28 mouse cellular contexts compared by ENCODE assay signal in the genomic region with DNA sequence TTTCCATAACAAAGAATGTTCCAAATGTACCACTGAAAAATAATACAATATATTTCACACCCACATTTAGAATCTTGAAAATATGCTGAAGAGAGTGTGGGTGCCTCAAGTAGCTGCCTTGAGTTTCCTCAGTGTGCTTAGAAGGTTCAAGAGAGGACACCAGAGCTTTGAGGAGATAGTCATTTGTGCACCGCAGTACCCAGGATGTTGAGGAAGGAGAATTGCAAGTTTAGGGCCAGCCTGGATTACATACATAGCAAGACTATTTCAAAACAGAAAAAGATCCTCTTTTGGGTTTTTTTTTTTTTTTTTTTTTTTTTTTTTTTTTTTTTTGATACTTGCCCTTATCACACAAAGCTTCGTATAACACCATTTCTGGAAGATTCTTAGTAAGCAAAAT. TPM values are rescaled to one million over a fixed set of nuclear protein-coding genes. Genes with fewer than 3 reads are reported as not detected.
A peak's percentile ranks its signal among the peaks of the same experiment; 100 is the strongest.
DNase-seq lines count a peak whose midpoint lies in the region; ATAC-seq and TF ChIP-seq lines count a peak whose summit lies in the region.
"Had no signal": no experiment of that assay in that cellular context is flagged by ENCODE, and none has a peak within 500 bp of the region (broad histone marks: within the 10 kb centered on the region; RNA-seq: fewer than 3 reads in every experiment).

No protein-coding gene starts in this region.

- H3K4me3 ChIP-seq in liver, adult 2 months (ENCODE audit: insufficient read depth, low read depth, low read length), result no peak overlapping the region
- no peak overlapping the region for H3K4me3 ChIP-seq in MEL (ENCODE audit: control insufficient read depth in 1 of 2, insufficient read depth in 1 of 2, low read depth in 2 of 2, low read length in 2 of 2)
- H3K4me3 ChIP-seq: embryonic facial prominence, embryonic 15.5 days; erythroblast, embryonic 14.5 days; forebrain, embryonic 10.5 days; forebrain, embryonic 15.5 days; heart, adult 2 months; heart, embryonic 12.5 days; hindbrain, embryonic 10.5 days had no signal

- DNase-seq in liver, adult 2 months (ENCODE audit: extremely low read depth, low read depth, low spot score), result peak; percentile 38
- DNase-seq in liver (no peak), MEL (ENCODE audit: low read depth, low spot score) (no peak)
- DNase-seq in urinary bladder, adult 2 months (ENCODE audit: low spot score), result no peak
- DNase-seq in layer of hippocampus, adult 9-10 months (ENCODE audit: low spot score), result no peak
- DNase-seq: adrenal gland, adult 8-10 months; adrenal gland, postnatal 36 days; cerebellum, adult 11 months; cerebellum, adult 8-10 months; cerebellum, postnatal 14 days; embryo, embryonic 11 days; gastrocnemius, postnatal 36 days; heart, adult 2 months had no signal

- no peak overlapping the region for H3K9ac ChIP-seq in liver, adult 2 months (ENCODE audit: low read depth, low read length)
- no peak overlapping the region for H3K9ac ChIP-seq in MEL (ENCODE audit: control insufficient read depth, low read depth, low read length, poor library complexity, severe bottlenecking)
- H3K9ac ChIP-seq: embryonic facial prominence, embryonic 15.5 days; forebrain, embryonic 15.5 days; heart, embryonic 12.5 days; hindbrain, embryonic 14.5 days had no signal

- H3K27me3 ChIP-seq in liver, adult 2 months (ENCODE audit: control insufficient read depth, insufficient read depth, low read length), result no peaks in the 10 kb centered on the region
- H3K27me3 ChIP-seq in MEL (ENCODE audit: control insufficient read depth in 1 of 2, insufficient read depth in 2 of 2, low read length in 2 of 2), result no peaks in the 10 kb centered on the region
- H3K27me3 ChIP-seq: embryonic facial prominence, embryonic 15.5 days; forebrain, embryonic 15.5 days; heart, embryonic 12.5 days had no signal

- no peak for TF ChIP-seq EP300 in MEL (IDR thresholded peaks at IDR 0.05; ENCODE audit: low read depth in 1 of 2, low read length in 2 of 2)

- no peaks in the 10 kb centered on the region for H3K9me3 ChIP-seq in MEL (replicated peaks; ENCODE audit: insufficient read depth, low read length)
- H3K9me3 ChIP-seq: embryonic facial prominence, embryonic 15.5 days; forebrain, embryonic 10.5 days; forebrain, embryonic 15.5 days; heart, embryonic 12.5 days; hindbrain, embryonic 10.5 days had no signal

- no peak for TF ChIP-seq RAD21 in MEL (IDR thresholded peaks at IDR 0.05; ENCODE audit: low read depth, low read length)

- H3K79me2 ChIP-seq in liver, adult 2 months (ENCODE audit: control insufficient read depth, insufficient read depth, low read length), result no peaks in the 10 kb centered on the region
- no peaks in the 10 kb centered on the region for H3K79me2 ChIP-seq in MEL (ENCODE audit: control insufficient read depth, insufficient read depth, low read length, poor library complexity)

- H3K27ac ChIP-seq in liver, adult 2 months (replicated peaks; ENCODE audit: insufficient read depth, low read depth, low read length), result no peak overlapping the region
- H3K27ac ChIP-seq in MEL (ENCODE audit: control insufficient read depth, low read depth, low read length), result no peak overlapping the region
- H3K27ac ChIP-seq: embryonic facial prominence, embryonic 15.5 days; forebrain, embryonic 10.5 days; forebrain, embryonic 15.5 days; heart, adult 2 months; hindbrain, embryonic 10.5 days; hindbrain, embryonic 14.5 days had no signal

- H3K36me3 ChIP-seq in liver, adult 2 months (ENCODE audit: control insufficient read depth, insufficient read depth, low read length), result no peaks in the 10 kb centered on the region
- no peaks in the 10 kb centered on the region for H3K36me3 ChIP-seq in MEL (ENCODE audit: control insufficient read depth in 1 of 2, insufficient read depth in 2 of 2, low read length in 2 of 2)
- H3K36me3 ChIP-seq: embryonic facial prominence, embryonic 15.5 days; forebrain, embryonic 10.5 days; forebrain, embryonic 15.5 days; heart, embryonic 12.5 days; hindbrain, embryonic 10.5 days had no signal

- WGBS in liver, adult 2 months, result 71% methylated on average over 2 of the region's 2 CpGs

- no peak for TF ChIP-seq CTCF in liver, adult 2 months (IDR thresholded peaks at IDR 0.05; ENCODE audit: low read depth, low read length)
- TF ChIP-seq CTCF in MEL (IDR thresholded peaks at IDR 0.05 in 2 of 3, conservative IDR thresholded peaks at IDR 0.05 in 1 of 3; ENCODE audit: control insufficient read depth in 1 of 3, insufficient read depth in 1 of 3, low read depth in 2 of 3, low read length in 3 of 3, poor library complexity in 1 of 3, severe bottlenecking in 1 of 3), result no peak

- TF ChIP-seq POLR2A in liver, adult 2 months (IDR thresholded peaks at IDR 0.05; ENCODE audit: extremely low read depth, insufficient read depth, low read length), result no peak
- no peak for TF ChIP-seq POLR2A in MEL (IDR thresholded peaks at IDR 0.05; ENCODE audit: control insufficient read depth in 1 of 2, insufficient read depth in 1 of 2, low read depth in 1 of 2, low read length in 2 of 2, poor library complexity in 1 of 2)

- peak; percentile 86 for ATAC-seq in megakaryocyte, adult 5-6 weeks (ENCODE audit: poor library complexity, severe bottlenecking)
- ATAC-seq: forebrain, embryonic 15.5 days had no signal

- peaks cover 10% of the 10 kb centered on the region; the same call in 1 of the 2 replicates for H3K4me1 ChIP-seq in liver, adult 2 months (ENCODE audit: control insufficient read depth, insufficient read depth, low read length)
- H3K4me1 ChIP-seq in MEL (ENCODE audit: control insufficient read depth in 1 of 2, insufficient read depth in 2 of 2, low read length in 2 of 2), result no peaks in the 10 kb centered on the region
- H3K4me1 ChIP-seq: embryonic facial prominence, embryonic 15.5 days; forebrain, embryonic 15.5 days had no signal

TF ChIP-seq in MEL, 35 proteins besides CTCF, POLR2A, EP300 and RAD21:
- peak; percentile 59 for TF ChIP-seq ZNF384 (IDR thresholded peaks at IDR 0.05; ENCODE audit: low read depth, low read length)
- no peak for TF ChIP-seq HCFC1 (IDR thresholded peaks at IDR 0.05; ENCODE audit: low read depth, low read length)
- no peak for TF ChIP-seq MYB (IDR thresholded peaks at IDR 0.05; ENCODE audit: low read depth, low read length)

RNA-seq across cellular contexts. Expression of gene 1700024P04Rik, which starts 28.2 kb away (rescaled TPM):
- not detected in 2 replicates for total RNA-seq in liver, adult 2 months (2014; rRNA removed)
- not detected in 2 replicates for polyA plus RNA-seq in liver, adult 2 months (2012; rRNA removed)
- not detected in 2 replicates for total RNA-seq in MEL (2012; rRNA removed)
- polyA plus RNA-seq in MEL (2012; ENCODE audit: insufficient read depth in 1 of 2, insufficient read length in 2 of 2, low read depth in 1 of 2, low replicate concordance in 2 of 2, missing spikeins in 1 of 2), result not detected
- not detected in 2 replicates for total RNA-seq in megakaryocyte, adult 5-6 weeks (2015)
- total RNA-seq in megakaryocyte, adult 5-6 weeks (2017), result not detected in 2 replicates
- polyA plus RNA-seq in urinary bladder, adult 2 months (2012; rRNA removed), result not detected in 2 replicates
- total RNA-seq: adrenal gland, adult 8-10 months; adrenal gland, postnatal 36 days; common myeloid progenitor, adult 5-6 weeks; ES-E14; gastrocnemius, adult 8-10 months; gastrocnemius, postnatal 36 days; heart, adult 2 months; heart, postnatal 25 days had no signal
- polyA plus RNA-seq: brain, embryonic 14.5 days; embryonic facial prominence, embryonic 11.5 days; embryonic facial prominence, embryonic 15.5 days; erythroblast, embryonic 14.5 days; forebrain, embryonic 10.5 days; forebrain, embryonic 15.5 days; heart, adult 2 months; heart, embryonic 12.5 days; heart, embryonic 16.5 days; hindbrain, embryonic 10.5 days; hindbrain, embryonic 14.5 days had no signal

RNA-seq across cellular contexts. Expression of gene Tnpo1, which starts 30.0 kb away (rescaled TPM):
- total RNA-seq in liver, adult 2 months (2014; rRNA removed), result 56.1 and 62.7 TPM in 2 replicates
- 10.7 and 11.3 TPM in 2 replicates for polyA plus RNA-seq in liver, adult 2 months (2012; rRNA removed)
- 123 and 131 TPM in 2 replicates for total RNA-seq in MEL (2012; rRNA removed)
- polyA plus RNA-seq in MEL (2012; ENCODE audit: insufficient read depth in 1 of 2, insufficient read length in 2 of 2, low read depth in 1 of 2, low replicate concordance in 2 of 2, missing spikeins in 1 of 2), result 10 to 100 TPM; 48.0 to 89.6 TPM
- total RNA-seq in megakaryocyte, adult 5-6 weeks (2015), result 81.2 and 94.3 TPM in 2 replicates
- 87.9 and 89.8 TPM in 2 replicates for total RNA-seq in megakaryocyte, adult 5-6 weeks (2017)
- 31.0 and 31.3 TPM in 2 replicates for polyA plus RNA-seq in urinary bladder, adult 2 months (2012; rRNA removed)
